Comparison of ENCODE assay signal across 31 mouse cellular contexts in genomic region chr14:54822301-54822700, GRCm38 (mm10). TPM values are rescaled to one million over a fixed set of nuclear protein-coding genes. Genes with fewer than 3 reads are reported as not detected.
DNase-seq lines count a peak whose midpoint lies in the region; ATAC-seq and TF ChIP-seq lines count a peak whose summit lies in the region.
"Had no signal": no experiment of that assay in that cellular context is flagged by ENCODE, and none has a peak within 500 bp of the region (broad histone marks: within the 10 kb centered on the region; RNA-seq: fewer than 3 reads in every experiment).

No protein-coding gene starts in this region.

- no peak for TF ChIP-seq POLR2A in kidney, adult 2 months (IDR thresholded peaks at IDR 0.05; ENCODE audit: low read depth, low read length)

- peak; percentile 31; the same call in 1 of the 2 replicates for ATAC-seq in kidney, embryonic 16.5 days (ENCODE audit: low FRiP score, low TSS enrichment)
- ATAC-seq in kidney, embryonic 14.5 days (ENCODE audit: low FRiP score, low TSS enrichment): no peak
- no peak for ATAC-seq in liver, embryonic 15.5 days (ENCODE audit: insufficient read depth)
- ATAC-seq in intestine, embryonic 16.5 days: peak; percentile 69
- ATAC-seq: activated CD4-positive, CD25-positive, alpha-beta regulatory T cell, adult 4 months; forebrain, embryonic 15.5 days had no signal

- TF ChIP-seq CTCF in kidney, adult 2 months (conservative IDR thresholded peaks at IDR 0.05; ENCODE audit: insufficient read depth, insufficient read length, low read depth, low read length): no peak

- H3K4me3 ChIP-seq in kidney, adult 2 months (ENCODE audit: insufficient read depth, low read depth, low read length): no peak overlapping the region
- no peak overlapping the region for H3K4me3 ChIP-seq in kidney, embryonic 16.5 days (ENCODE audit: low read length)
- no peak overlapping the region for H3K4me3 ChIP-seq in kidney, embryonic 14.5 days (ENCODE audit: low read length)
- no peak overlapping the region for H3K4me3 ChIP-seq in liver, embryonic 15.5 days (replicated peaks)
- H3K4me3 ChIP-seq in intestine, embryonic 16.5 days (ENCODE audit: low read length): no peak overlapping the region
- H3K4me3 ChIP-seq: embryonic facial prominence, embryonic 10.5 days; embryonic facial prominence, embryonic 13.5 days; erythroblast, embryonic 14.5 days; forebrain, embryonic 12.5 days; forebrain, embryonic 15.5 days; heart, embryonic 12.5 days; heart, embryonic 15.5 days had no signal

- H3K9ac ChIP-seq in kidney, embryonic 16.5 days (replicated peaks; ENCODE audit: low read length): no peak overlapping the region
- no peak overlapping the region for H3K9ac ChIP-seq in kidney, embryonic 14.5 days (ENCODE audit: low read depth, low read length)
- no peak overlapping the region for H3K9ac ChIP-seq in liver, embryonic 15.5 days
- H3K9ac ChIP-seq in intestine, embryonic 16.5 days (ENCODE audit: low read depth, low read length): no peak overlapping the region
- H3K9ac ChIP-seq: embryonic facial prominence, embryonic 13.5 days; forebrain, embryonic 12.5 days; forebrain, embryonic 15.5 days; heart, embryonic 12.5 days; heart, embryonic 15.5 days had no signal

- no peak overlapping the region for H3K4me2 ChIP-seq in kidney, embryonic 16.5 days (replicated peaks; ENCODE audit: low read depth, low read length)
- H3K4me2 ChIP-seq in kidney, embryonic 14.5 days (replicated peaks; ENCODE audit: low read depth, low read length): no peak overlapping the region
- peak overlapping the region; percentile 8; the same call in 1 of the 2 replicates for H3K4me2 ChIP-seq in liver, embryonic 15.5 days
- 0 out of 2 replicates have a peak overlapping the region, but pooled peaks have one; percentile 24 for H3K4me2 ChIP-seq in intestine, embryonic 16.5 days (ENCODE audit: low read depth, low read length)
- H3K4me2 ChIP-seq: embryonic facial prominence, embryonic 13.5 days; forebrain, embryonic 12.5 days; forebrain, embryonic 15.5 days; heart, embryonic 12.5 days; heart, embryonic 15.5 days had no signal

- H3K9me3 ChIP-seq in kidney, embryonic 16.5 days (ENCODE audit: low read length): no peaks in the 10 kb centered on the region
- no peaks in the 10 kb centered on the region for H3K9me3 ChIP-seq in kidney, embryonic 14.5 days (ENCODE audit: control insufficient read depth, low read length)
- no peaks in the 10 kb centered on the region for H3K9me3 ChIP-seq in liver, embryonic 15.5 days (replicated peaks)
- H3K9me3 ChIP-seq in intestine, embryonic 16.5 days (ENCODE audit: control insufficient read depth, low read length): no peaks in the 10 kb centered on the region
- H3K9me3 ChIP-seq: embryonic facial prominence, embryonic 10.5 days; embryonic facial prominence, embryonic 13.5 days; forebrain, embryonic 12.5 days; forebrain, embryonic 15.5 days; heart, embryonic 12.5 days; heart, embryonic 15.5 days had no signal

- DNase-seq in kidney, adult 2 months: peak; percentile 66
- DNase-seq in kidney, adult 18-20 months: no peak
- DNase-seq in liver: no peak
- DNase-seq in heart, postnatal 10 days: no peak
- DNase-seq: adrenal gland, adult 8-10 months; adrenal gland, postnatal 25 days; cerebellum, adult 11-12 months; cerebellum, adult 8-10 months; cerebellum, postnatal 10 days; cerebellum, postnatal 36 days; embryo, embryonic 11 days; gastrocnemius, postnatal 25 days; heart, adult 18-20 months; heart, postnatal 14 days; heart, postnatal 4 days had no signal

- H3K4me1 ChIP-seq in kidney, adult 2 months (ENCODE audit: control insufficient read depth, insufficient read depth, low read length): peaks cover 26% of the 10 kb centered on the region; the same call in 1 of the 2 replicates
- H3K4me1 ChIP-seq in kidney, embryonic 16.5 days (ENCODE audit: insufficient read depth, low read length): 0 out of 2 replicates have a peak, but pooled peaks cover 3% of the 10 kb centered on the region
- no peaks in the 10 kb centered on the region; the same call in 1 of the 2 replicates for H3K4me1 ChIP-seq in kidney, embryonic 14.5 days (ENCODE audit: control insufficient read depth, insufficient read depth, low read length)
- no peaks in the 10 kb centered on the region for H3K4me1 ChIP-seq in liver, embryonic 15.5 days (replicated peaks)
- no peaks in the 10 kb centered on the region for H3K4me1 ChIP-seq in intestine, embryonic 16.5 days (ENCODE audit: control insufficient read depth, insufficient read depth, low read length)
- H3K4me1 ChIP-seq: embryonic facial prominence, embryonic 10.5 days; embryonic facial prominence, embryonic 13.5 days; forebrain, embryonic 12.5 days; forebrain, embryonic 15.5 days; heart, embryonic 12.5 days; heart, embryonic 15.5 days had no signal

- intact Hi-C loops in heart, postnatal 10 days (cut with DNase I): no loop called here

- no peaks in the 10 kb centered on the region for H3K36me3 ChIP-seq in kidney, adult 2 months (ENCODE audit: control insufficient read depth, insufficient read depth, low read length)
- H3K36me3 ChIP-seq in kidney, embryonic 16.5 days (ENCODE audit: insufficient read depth, low read length): no peaks in the 10 kb centered on the region
- H3K36me3 ChIP-seq in kidney, embryonic 14.5 days (ENCODE audit: control insufficient read depth, insufficient read depth, low read length): no peaks in the 10 kb centered on the region
- no peaks in the 10 kb centered on the region for H3K36me3 ChIP-seq in liver, embryonic 15.5 days (replicated peaks)
- no peaks in the 10 kb centered on the region for H3K36me3 ChIP-seq in intestine, embryonic 16.5 days (ENCODE audit: control insufficient read depth, insufficient read depth, low read length)
- H3K36me3 ChIP-seq: embryonic facial prominence, embryonic 10.5 days; embryonic facial prominence, embryonic 13.5 days; forebrain, embryonic 12.5 days; forebrain, embryonic 15.5 days; heart, embryonic 12.5 days; heart, embryonic 15.5 days had no signal

- WGBS in kidney, adult 2 months: 36% methylated on average over 2 of the region's 2 CpGs
- WGBS in kidney, embryonic 16.5 days: 58% methylated on average over 2 of the region's 2 CpGs
- 60% methylated on average over 2 of the region's 2 CpGs for WGBS in kidney, embryonic 14.5 days
- 70% methylated on average over 2 of the region's 2 CpGs for WGBS in liver, embryonic 15.5 days (ENCODE audit: insufficient replicate concordance)
- 53% methylated on average over 2 of the region's 2 CpGs for WGBS in intestine, embryonic 16.5 days

- H3K27ac ChIP-seq in kidney, adult 2 months (ENCODE audit: insufficient read depth, low read depth, low read length): peak overlapping the region; percentile 100
- H3K27ac ChIP-seq in kidney, embryonic 16.5 days (ENCODE audit: low read length): peak overlapping the region; percentile 63
- no peak overlapping the region for H3K27ac ChIP-seq in kidney, embryonic 14.5 days (ENCODE audit: low read depth, low read length)
- no peak overlapping the region for H3K27ac ChIP-seq in liver, embryonic 15.5 days (replicated peaks)
- H3K27ac ChIP-seq in intestine, embryonic 16.5 days (ENCODE audit: low read length): peak overlapping the region; percentile 52; the same call in 1 of the 2 replicates
- H3K27ac ChIP-seq: embryonic facial prominence, embryonic 10.5 days; embryonic facial prominence, embryonic 13.5 days; forebrain, embryonic 12.5 days; forebrain, embryonic 15.5 days; heart, embryonic 15.5 days had no signal

- no peaks in the 10 kb centered on the region for H3K27me3 ChIP-seq in kidney, adult 2 months (replicated peaks; ENCODE audit: control insufficient read depth, insufficient read depth, low read length)
- H3K27me3 ChIP-seq in kidney, embryonic 16.5 days (ENCODE audit: insufficient read depth, low read length): no peaks in the 10 kb centered on the region
- no peaks in the 10 kb centered on the region for H3K27me3 ChIP-seq in kidney, embryonic 14.5 days (ENCODE audit: control insufficient read depth, insufficient read depth, low read length)
- H3K27me3 ChIP-seq in liver, embryonic 15.5 days: no peaks in the 10 kb centered on the region
- no peaks in the 10 kb centered on the region for H3K27me3 ChIP-seq in intestine, embryonic 16.5 days (replicated peaks; ENCODE audit: control insufficient read depth, insufficient read depth, low read length)
- H3K27me3 ChIP-seq: embryonic facial prominence, embryonic 13.5 days; forebrain, embryonic 12.5 days; forebrain, embryonic 15.5 days; heart, embryonic 15.5 days had no signal

RNA-seq across cellular contexts. Expression of gene Rnf212b, which starts 8.4 kb away (rescaled TPM):
- 7.4 and 7.6 TPM in 2 replicates for polyA plus RNA-seq in kidney, adult 2 months (2012; rRNA removed)
- polyA plus RNA-seq in kidney, embryonic 16.5 days (2015; fragmentation: Nextera tagmentation; extraction: Ambion mirVana): 0.16 and 0.59 TPM in 2 replicates
- not detected in 2 replicates for polyA plus RNA-seq in kidney, embryonic 14.5 days (2014; fragmentation: Nextera tagmentation; extraction: Ambion mirVana)
- polyA plus RNA-seq in liver, embryonic 15.5 days (2015; fragmentation: Nextera tagmentation; extraction: Ambion mirVana): not detected in 2 replicates
- 0.13 TPM in 1 of 2 replicates, not detected in the other for polyA plus RNA-seq in intestine, embryonic 16.5 days (2015; fragmentation: Nextera tagmentation; extraction: Ambion mirVana)
- not detected for total RNA-seq in heart, postnatal 10 days (2021)
- total RNA-seq: heart, postnatal 14 days; heart, postnatal 4 days had no signal
- polyA plus RNA-seq: activated CD4-positive, CD25-positive, alpha-beta regulatory T cell, adult 4 months; brain, embryonic 14.5 days; cortical plate, adult 2 months; embryonic facial prominence, embryonic 10.5 days; embryonic facial prominence, embryonic 13.5 days; erythroblast, embryonic 14.5 days; forebrain, embryonic 12.5 days; forebrain, embryonic 15.5 days; gonadal fat pad, adult 2 months; heart, embryonic 12.5 days; heart, embryonic 15.5 days; hindbrain, embryonic 11.5 days had no signal

RNA-seq across cellular contexts. Expression of gene Slc7a8, which starts 40.6 kb away (rescaled TPM):
- 333 and 352 TPM in 2 replicates for polyA plus RNA-seq in kidney, adult 2 months (2012; rRNA removed)
- polyA plus RNA-seq in kidney, embryonic 16.5 days (2015; fragmentation: Nextera tagmentation; extraction: Ambion mirVana): 21.0 and 24.6 TPM in 2 replicates
- polyA plus RNA-seq in kidney, embryonic 14.5 days (2014; fragmentation: Nextera tagmentation; extraction: Ambion mirVana): 5.8 and 12.1 TPM in 2 replicates
- 3.0 and 3.5 TPM in 2 replicates for polyA plus RNA-seq in liver, embryonic 15.5 days (2015; fragmentation: Nextera tagmentation; extraction: Ambion mirVana)
- 45.7 and 60.3 TPM in 2 replicates for polyA plus RNA-seq in intestine, embryonic 16.5 days (2015; fragmentation: Nextera tagmentation; extraction: Ambion mirVana)
- total RNA-seq in heart, postnatal 10 days (2021): 1 to 10 TPM; 2.4 to 3.6 TPM
- polyA plus RNA-seq: activated CD4-positive, CD25-positive, alpha-beta regulatory T cell, adult 4 months had no signal

RNA-seq across cellular contexts. Expression of gene Homez, which starts 48.5 kb away (rescaled TPM):
- 9.2 and 9.6 TPM in 2 replicates for polyA plus RNA-seq in kidney, adult 2 months (2012; rRNA removed)
- polyA plus RNA-seq in kidney, embryonic 16.5 days (2015; fragmentation: Nextera tagmentation; extraction: Ambion mirVana): 18.0 and 19.9 TPM in 2 replicates
- polyA plus RNA-seq in kidney, embryonic 14.5 days (2014; fragmentation: Nextera tagmentation; extraction: Ambion mirVana): 10.3 and 19.1 TPM in 2 replicates
- 1.6 and 2.6 TPM in 2 replicates for polyA plus RNA-seq in liver, embryonic 15.5 days (2015; fragmentation: Nextera tagmentation; extraction: Ambion mirVana)
- 6.1 and 10.2 TPM in 2 replicates for polyA plus RNA-seq in intestine, embryonic 16.5 days (2015; fragmentation: Nextera tagmentation; extraction: Ambion mirVana)
- total RNA-seq in heart, postnatal 10 days (2021): 10 to 100 TPM in 1 of 2 experiments, 1 to 10 TPM in 1; 8.7 to 11.2 TPM
- polyA plus RNA-seq: erythroblast, embryonic 14.5 days had no signal

RNA-seq across cellular contexts. Expression of gene Ppp1r3e, which starts 55.0 kb away (rescaled TPM):
- polyA plus RNA-seq in kidney, adult 2 months (2012; rRNA removed): 21.0 and 23.5 TPM in 2 replicates
- 1.6 and 1.7 TPM in 2 replicates for polyA plus RNA-seq in kidney, embryonic 16.5 days (2015; fragmentation: Nextera tagmentation; extraction: Ambion mirVana)
- 2.9 and 4.5 TPM in 2 replicates for polyA plus RNA-seq in kidney, embryonic 14.5 days (2014; fragmentation: Nextera tagmentation; extraction: Ambion mirVana)
- polyA plus RNA-seq in liver, embryonic 15.5 days (2015; fragmentation: Nextera tagmentation; extraction: Ambion mirVana): 0.33 and 0.63 TPM in 2 replicates
- polyA plus RNA-seq in intestine, embryonic 16.5 days (2015; fragmentation: Nextera tagmentation; extraction: Ambion mirVana): 1.4 and 1.8 TPM in 2 replicates
- 1 to 10 TPM; 5.6 to 6.2 TPM for total RNA-seq in heart, postnatal 10 days (2021)

Comparison
In these comparisons a context has a peak if more than half of its experiments do, and no peak if none do; other contexts are left out.
1. H3K27ac ChIP-seq: peak in kidney, adult 2 months (single experiment), kidney, embryonic 16.5 days (single experiment) and intestine, embryonic 16.5 days (single experiment); none in kidney, embryonic 14.5 days (single experiment) and liver, embryonic 15.5 days (single experiment).
2. ATAC-seq: peak in kidney, embryonic 16.5 days (single experiment) and intestine, embryonic 16.5 days (single experiment); none in kidney, embryonic 14.5 days (single experiment) and liver, embryonic 15.5 days (single experiment).
3. H3K4me2 ChIP-seq: peak in liver, embryonic 15.5 days (single experiment) and intestine, embryonic 16.5 days (single experiment); none in kidney, embryonic 16.5 days (single experiment) and kidney, embryonic 14.5 days (single experiment).